7 mouse cellular contexts compared by ENCODE assay signal in genomic region chr11:116501005-116501746, GRCm38 (mm10).
A peak's percentile ranks its signal among the peaks of the same experiment; 100 is the strongest.
DNase-seq lines count a peak whose midpoint lies in the region.

No protein-coding gene starts in this region.

- peak; percentile 36 for DNase-seq in spleen, postnatal 10 days (ENCODE audit: low spot score in 2 of 2)
- no peak for DNase-seq in spleen, postnatal 36 days (ENCODE audit: low spot score in 2 of 2)
- peak; percentile 43 for DNase-seq in brain, embryonic 18.5 days (ENCODE audit: low read depth, low spot score)
- DNase-seq in fibroblast of lung, adult 2 months (ENCODE audit: low read depth) = peak; percentile 53
- DNase-seq in kidney, postnatal 10 days = peak; percentile 48
- peak; percentile 63 for DNase-seq in lung, postnatal 36 days
- DNase-seq in urinary bladder, postnatal 4 days (ENCODE audit: low spot score in 2 of 2) = no peak

Comparison
In these comparisons a context has a peak if more than half of its experiments do, and no peak if none do; other contexts are left out.
1. DNase-seq: peak in spleen, postnatal 10 days (2 of 2), brain, embryonic 18.5 days (single experiment), fibroblast of lung, adult 2 months (single experiment), kidney, postnatal 10 days (single experiment) and lung, postnatal 36 days (single experiment); none in spleen, postnatal 36 days (0 of 2) and urinary bladder, postnatal 4 days (0 of 2).